Mouse (Mus musculus) kidney, embryonic 16.5 days (tissue): ENCODE measurements at regions not wholly inside any gene's neighbourhood (a gene's known extent, or its start where the extent isn't known, plus 50 kb on each side); places are given as distances from the start of the nearest gene placed in this dataset.

Experiments used
- ATAC-seq: fragments of 200-750 bp; cut with Nextera tagmentation; 2 replicates; pipeline ENCODE4 v1.8.0; 2017; ENCODE audit warnings: moderate TSS enrichment; ENCODE audit not compliant: low FRiP score, low TSS enrichment
- H3K27ac ChIP-seq: fragments of 300-500 bp; sonication (generic); 2 replicates; pipeline ENCODE4 v1.5.1; 2014; ENCODE audit warnings: low read length
- H3K27me3 ChIP-seq: fragments of 300-500 bp; sonication (generic); 2 replicates; pipeline ENCODE4 v1.6.1; 2014; ENCODE audit warnings: low read length, control low read depth, mixed read lengths; ENCODE audit not compliant: insufficient read depth
- H3K36me3 ChIP-seq: fragments of 300-500 bp; sonication (generic); 2 replicates; pipeline ENCODE4 v1.6.1; 2014; ENCODE audit warnings: low read length, control low read depth, mixed read lengths; ENCODE audit not compliant: insufficient read depth
- H3K4me1 ChIP-seq: fragments of 300-500 bp; sonication (generic); 2 replicates; pipeline ENCODE4 v1.6.1; 2014; ENCODE audit warnings: low read length, control low read depth, mixed read lengths; ENCODE audit not compliant: insufficient read depth
- H3K4me2 ChIP-seq: fragments of 300-500 bp; sonication (generic); replicated peaks from 2 replicates; pipeline ENCODE4 v1.6.1; 2014; ENCODE audit warnings: low read depth, low read length
- H3K4me3 ChIP-seq: fragments of 300-500 bp; sonication (generic); 2 replicates; pipeline ENCODE4 v1.5.1; 2014; ENCODE audit warnings: mild to moderate bottlenecking, low read length
- H3K9ac ChIP-seq: fragments of 300-500 bp; sonication (generic); replicated peaks from 2 replicates; pipeline ENCODE4 v1.6.1; 2014; ENCODE audit warnings: low read length
- H3K9me3 ChIP-seq: fragments of 300-500 bp; sonication (generic); 2 replicates; pipeline ENCODE4 v1.6.1; 2016; ENCODE audit warnings: low read length, control low read depth
- WGBS: fragments of 180-500 bp; shearing (Covaris S2); extraction: QIAGEN DNeasy Blood & Tissue Kit; methylation state at CpG from one replicate; pipeline ENCODE4 v1.1.7; 2014; 5-methylcytosine and 5-hydroxymethylcytosine counted together

DNA sequence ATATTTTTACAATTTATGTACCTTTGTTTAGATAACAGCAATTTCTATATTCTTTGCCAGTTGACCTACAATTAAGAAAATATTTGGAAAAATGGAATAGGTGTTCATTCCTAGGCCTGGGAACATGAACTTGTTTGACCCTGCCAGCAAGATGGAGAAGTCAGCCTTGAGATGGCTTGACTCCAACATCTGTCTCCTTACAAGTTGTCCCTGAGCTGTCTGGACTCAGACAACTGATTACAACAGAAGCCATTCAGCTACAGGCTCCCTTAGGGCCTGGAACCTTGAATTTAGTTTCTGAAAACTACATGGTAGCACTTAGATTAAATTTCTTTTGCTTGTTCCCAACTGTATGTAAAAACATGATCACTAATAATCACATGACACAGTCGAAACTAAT, 148.9 kb upstream of the Trim24 start:
- 77% methylated on average over 1 of the region's 1 CpGs for WGBS
- no peak overlapping the region for H3K9ac ChIP-seq
- no peak for ATAC-seq
- H3K27ac ChIP-seq = no peak overlapping the region
- H3K4me2 ChIP-seq = no peak overlapping the region
- no peak overlapping the region for H3K4me3 ChIP-seq
- H3K27me3 ChIP-seq = no peaks in the 10 kb centered on the region
- no peaks in the 10 kb centered on the region for H3K9me3 ChIP-seq
- H3K36me3 ChIP-seq = no peaks in the 10 kb centered on the region
- H3K4me1 ChIP-seq = no peaks in the 10 kb centered on the region

GRCm38 (mm10) chr6:37723337-37723736, 147.3 kb upstream of the Trim24 start:
- H3K27ac ChIP-seq = 0 out of 2 replicates have a peak overlapping the region, but pooled peaks have one; percentile 47
- ATAC-seq = peak; percentile 70
- H3K27me3 ChIP-seq = no peaks in the 10 kb centered on the region
- no peaks in the 10 kb centered on the region for H3K36me3 ChIP-seq
- H3K9ac ChIP-seq = no peak overlapping the region
- H3K4me2 ChIP-seq = no peak overlapping the region
- H3K4me1 ChIP-seq = no peaks in the 10 kb centered on the region
- H3K9me3 ChIP-seq = no peaks in the 10 kb centered on the region
- WGBS = 54% methylated on average over 4 of the region's 4 CpGs
- H3K4me3 ChIP-seq = no peak overlapping the region

DNA sequence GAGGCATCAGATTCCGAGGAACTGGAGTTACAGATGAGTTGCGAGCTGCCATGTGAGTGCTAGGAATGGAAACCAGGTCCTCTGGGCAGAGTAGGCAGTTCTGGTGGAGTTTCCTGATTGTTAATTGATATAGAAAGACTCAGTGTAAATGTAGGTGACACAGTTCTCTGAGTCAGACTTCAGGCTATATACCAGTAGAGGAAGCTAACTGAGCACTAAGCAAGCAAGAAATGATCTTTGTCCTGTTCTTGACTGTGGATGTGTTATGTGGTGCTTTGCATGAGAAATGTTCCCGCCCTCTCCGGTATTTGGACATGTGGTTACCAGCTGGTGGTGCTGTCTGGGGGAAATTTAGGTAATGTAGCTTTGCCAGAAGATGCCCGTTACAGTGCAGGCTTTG, 146.4 kb upstream of the Trim24 start:
- H3K9ac ChIP-seq = no peak overlapping the region
- 93% methylated on average over 5 of the region's 5 CpGs for WGBS
- H3K36me3 ChIP-seq = no peaks in the 10 kb centered on the region
- no peaks in the 10 kb centered on the region for H3K4me1 ChIP-seq
- 0 out of 2 replicates have a peak overlapping the region, but pooled peaks have one; percentile 15 for H3K27ac ChIP-seq
- no peaks in the 10 kb centered on the region for H3K9me3 ChIP-seq
- no peak overlapping the region for H3K4me3 ChIP-seq
- no peaks in the 10 kb centered on the region for H3K27me3 ChIP-seq
- H3K4me2 ChIP-seq = no peak overlapping the region
- ATAC-seq = no peak

- Histone ChIP-seq H3K36me3 (no peaks in the 10 kb centered on the region), H3K27ac (no peak overlapping the region), H3K27me3 (no peaks in the 10 kb centered on the region), H3K4me2 (no peak overlapping the region), H3K4me1 (peaks cover 11% of the 10 kb centered on the region), H3K4me3 (no peak overlapping the region), H3K9me3 (no peaks in the 10 kb centered on the region), H3K9ac (no peak overlapping the region)
- WGBS = 83% methylated on average over 2 of the region's 2 CpGs
- ATAC-seq = no peak
Measured at GRCm38 (mm10) chr6:37728621-37729020, 142.0 kb upstream of the Trim24 start.

DNA sequence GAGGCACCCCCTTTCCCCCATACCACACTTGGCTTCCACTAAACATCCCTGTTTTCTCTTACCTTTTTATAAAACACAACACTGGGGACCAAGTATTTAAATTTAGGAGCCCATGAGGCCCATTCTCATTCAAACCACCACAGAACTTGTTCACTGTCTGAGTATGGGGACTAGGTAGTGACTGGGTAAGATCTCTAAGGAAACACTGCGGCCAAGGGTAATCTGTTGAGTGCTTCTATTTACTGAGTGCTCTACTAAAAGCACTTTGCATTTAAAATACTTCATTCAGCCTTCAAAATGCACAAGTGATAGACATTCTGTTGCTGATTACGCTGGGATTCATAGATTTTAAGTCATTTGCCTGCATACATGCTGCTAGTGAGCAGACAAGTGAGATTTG, 141.4 kb upstream of the Trim24 start:
- H3K4me3 ChIP-seq = no peak overlapping the region

DNA sequence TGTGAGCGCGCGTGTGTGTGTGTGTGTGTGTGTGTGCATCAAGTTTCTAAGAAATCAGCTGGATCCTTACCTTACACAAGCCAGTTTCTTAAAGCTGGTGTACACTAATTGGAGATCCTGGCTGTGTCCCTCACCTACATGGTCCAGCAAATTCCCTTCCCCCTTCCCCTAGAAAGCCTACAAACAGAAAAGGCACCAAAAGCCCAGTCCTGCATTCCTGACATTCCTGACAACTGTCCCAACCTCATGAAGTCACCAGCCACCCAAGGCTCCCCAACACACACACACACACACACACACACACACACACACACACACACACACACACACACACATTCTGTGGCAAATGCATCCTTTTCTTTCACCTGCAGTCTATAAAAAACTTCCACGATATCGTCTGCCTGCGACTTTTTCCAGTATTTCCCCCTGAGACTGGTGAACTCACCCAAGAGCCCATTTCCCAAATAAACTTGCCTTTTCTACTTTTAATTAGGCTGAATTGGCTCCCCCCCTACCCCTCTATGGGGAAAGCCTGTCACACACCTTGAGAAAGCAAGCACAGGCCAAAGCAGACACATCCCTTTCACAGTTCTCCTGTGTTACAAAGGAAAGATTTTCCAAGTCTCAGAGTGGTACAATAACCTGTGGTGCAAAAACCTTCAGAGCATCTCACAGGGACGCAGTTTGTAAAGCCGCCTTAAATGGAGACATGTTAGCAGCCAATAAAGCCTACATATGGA, 139.9 kb upstream of the Trim24 start:
- Histone ChIP-seq H3K9ac (no peak overlapping the region), H3K27me3 (no peaks in the 10 kb centered on the region), H3K27ac (peak overlapping the region; percentile 79), H3K9me3 (no peaks in the 10 kb centered on the region), H3K4me1 (peaks cover 11% of the 10 kb centered on the region), H3K4me2 (0 out of 2 replicates have a peak overlapping the region, but pooled peaks have one; percentile 10), H3K4me3 (no peak overlapping the region), H3K36me3 (no peaks in the 10 kb centered on the region)
- ATAC-seq = peak; percentile 46; the same call in 1 of the 2 replicates
- WGBS = 59% methylated on average over 8 of the region's 8 CpGs

More for the DNA sequence above, 141.4 kb upstream of the Trim24 start:
- Histone ChIP-seq H3K4me2 (no peak overlapping the region), H3K36me3 (no peaks in the 10 kb centered on the region), H3K9ac (no peak overlapping the region), H3K9me3 (no peaks in the 10 kb centered on the region), H3K4me1 (peaks cover 11% of the 10 kb centered on the region), H3K27ac (no peak overlapping the region), H3K27me3 (no peaks in the 10 kb centered on the region)
- 89% methylated on average over 2 of the region's 2 CpGs for WGBS
- ATAC-seq = no peak

DNA sequence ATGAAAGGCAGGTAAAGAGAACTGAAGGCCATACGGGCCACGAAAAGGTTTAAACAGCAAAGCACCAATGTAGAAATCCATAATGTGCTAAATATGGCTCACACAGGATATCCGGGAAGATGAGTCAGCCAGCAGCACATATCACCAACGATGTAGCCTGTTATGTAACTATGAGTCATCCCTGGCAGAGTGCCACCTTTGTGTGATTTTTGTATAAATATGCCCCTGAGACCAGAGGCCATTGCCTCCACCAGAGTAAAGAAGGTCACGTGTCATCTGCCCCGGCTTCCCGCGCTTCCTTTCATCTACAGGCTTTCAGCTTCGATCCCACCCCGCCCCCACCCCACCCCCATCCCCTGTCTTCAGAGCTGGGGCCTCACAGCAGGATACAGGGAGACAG, 138.2 kb upstream of the Trim24 start:
- Histone ChIP-seq H3K9ac (no peak overlapping the region), H3K27ac (0 out of 2 replicates have a peak overlapping the region, but pooled peaks have one; percentile 25), H3K9me3 (no peaks in the 10 kb centered on the region), H3K27me3 (no peaks in the 10 kb centered on the region), H3K36me3 (no peaks in the 10 kb centered on the region), H3K4me3 (no peak overlapping the region), H3K4me1 (peaks cover 11% of the 10 kb centered on the region), H3K4me2 (no peak overlapping the region)
- ATAC-seq = no peak; the same call in 1 of the 2 replicates
- WGBS = 43% methylated on average over 10 of the region's 10 CpGs

DNA sequence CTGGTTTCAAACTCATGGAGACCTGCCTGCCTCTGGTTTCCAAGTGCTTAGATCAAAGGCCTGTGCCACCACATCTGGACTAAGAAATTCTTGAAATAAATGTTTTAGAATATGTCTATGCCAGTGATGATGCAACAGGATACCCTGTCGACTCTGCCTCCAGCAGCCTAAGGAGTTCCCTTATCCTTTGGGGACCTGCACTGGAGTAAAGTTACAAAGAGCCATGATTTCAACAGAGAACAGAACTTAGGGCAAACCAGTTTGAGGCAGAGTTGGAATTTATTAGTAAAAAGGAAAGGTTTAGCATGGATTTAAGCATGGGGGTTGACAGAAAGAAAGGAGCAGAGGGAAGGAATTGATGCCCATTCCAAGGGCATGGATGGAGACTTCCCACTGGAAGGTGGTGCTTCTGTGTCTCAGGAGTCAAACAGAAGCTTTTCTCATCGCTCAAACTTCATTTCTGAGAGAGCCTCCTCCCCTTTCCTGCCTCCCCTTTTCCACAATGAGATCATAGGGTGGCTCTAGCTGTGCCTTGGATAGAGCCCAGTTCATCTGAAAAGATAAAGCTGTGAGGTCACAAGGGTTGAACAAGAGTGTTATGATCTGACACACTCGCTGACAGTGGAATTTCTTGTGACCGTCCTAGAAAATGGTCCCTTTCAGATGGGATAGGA, 135.2 kb upstream of the Trim24 start:
- Histone ChIP-seq H3K9me3 (0 out of 2 replicates have a peak, but pooled peaks cover 4% of the 10 kb centered on the region), H3K4me1 (peaks cover 7% of the 10 kb centered on the region), H3K9ac (no peak overlapping the region), H3K36me3 (no peaks in the 10 kb centered on the region), H3K27ac (no peak overlapping the region; the same call in 1 of the 2 replicates), H3K4me2 (no peak overlapping the region), H3K4me3 (no peak overlapping the region), H3K27me3 (no peaks in the 10 kb centered on the region)
- 59% methylated on average over 4 of the region's 4 CpGs for WGBS
- peak; percentile 81 for ATAC-seq

DNA sequence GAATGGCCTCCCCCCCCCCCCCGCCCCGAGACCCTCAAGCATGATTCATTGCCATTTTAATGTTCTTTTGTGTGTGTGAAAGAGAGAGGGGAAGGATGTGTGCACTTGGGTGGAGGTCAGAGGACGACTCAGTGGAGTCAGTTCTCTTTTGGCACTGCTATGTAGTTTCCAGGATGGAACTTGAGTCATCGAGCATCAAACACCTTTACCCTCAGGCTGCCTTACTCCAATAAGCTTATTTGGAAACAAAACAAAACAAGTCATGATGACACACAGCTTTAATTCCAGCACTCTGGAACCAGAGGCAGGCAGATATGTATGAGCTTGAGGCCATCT, 134.7 kb upstream of the Trim24 start:
- peak; percentile 60 for ATAC-seq
- Histone ChIP-seq H3K9me3 (0 out of 2 replicates have a peak, but pooled peaks cover 4% of the 10 kb centered on the region), H3K4me1 (peaks cover 2% of the 10 kb centered on the region), H3K4me2 (no peak overlapping the region), H3K9ac (no peak overlapping the region), H3K27ac (no peak overlapping the region), H3K4me3 (no peak overlapping the region), H3K36me3 (no peaks in the 10 kb centered on the region), H3K27me3 (no peaks in the 10 kb centered on the region)
- 51% methylated on average over 4 of the region's 4 CpGs for WGBS
